Mouse (Mus musculus): Measurements from ENCODE around the gene Nthl1.

- TF ChIP-seq CTCF (conservative IDR thresholded peaks at IDR 0.05; ENCODE audit: low read length) (no peak), NANOG (IDR thresholded peaks at IDR 0.05; ENCODE audit: borderline replicate concordance, low read length) (no peak)
These were observed 41.5 kb upstream of the Nthl1 start for GRCm38 (mm10) chr17:24590943-24591342.

Data from E14TG2a.4 (cell line).